Mouse (Mus musculus) forebrain, embryonic 16.5 days (tissue): Measurements from ENCODE around the gene Grcc10. TPM values are rescaled to one million over a fixed set of nuclear protein-coding genes. Genes with fewer than 3 reads are reported as not detected.

ENCODE experiments used
- ATAC-seq: fragments of 200-750 bp; cut with Nextera tagmentation; 2 replicates; pipeline ENCODE4 v1.8.0; 2017; ENCODE audit warnings: mild to moderate bottlenecking, moderate library complexity
- H3K27ac ChIP-seq: fragments of 300-500 bp; sonication (generic); 2 replicates; pipeline ENCODE4 v1.5.1; 2014; ENCODE audit warnings: low read length, control low read depth
- H3K27me3 ChIP-seq: fragments of 300-500 bp; sonication (generic); replicated peaks from 2 replicates; pipeline ENCODE4 v1.6.1; 2014; ENCODE audit warnings: low read length; ENCODE audit not compliant: control insufficient read depth, insufficient read depth
- H3K36me3 ChIP-seq: fragments of 300-500 bp; sonication (generic); 2 replicates; pipeline ENCODE4 v1.6.1; 2014; ENCODE audit not compliant: control insufficient read depth, insufficient read depth
- H3K4me1 ChIP-seq: fragments of 300-500 bp; sonication (generic); replicated peaks from 2 replicates; pipeline ENCODE4 v1.6.1; 2014; ENCODE audit warnings: low read length; ENCODE audit not compliant: control insufficient read depth, insufficient read depth
- H3K4me2 ChIP-seq: fragments of 300-500 bp; sonication (generic); 2 replicates; pipeline ENCODE4 v1.6.1; 2014; ENCODE audit warnings: mild to moderate bottlenecking, low read length, control low read depth
- H3K4me3 ChIP-seq: fragments of 300-500 bp; sonication (generic); replicated peaks from 2 replicates; pipeline ENCODE4 v1.5.1; 2014; ENCODE audit warnings: mild to moderate bottlenecking, low read length, control low read depth
- H3K9ac ChIP-seq: fragments of 300-500 bp; sonication (generic); replicated peaks from 2 replicates; pipeline ENCODE4 v1.6.1; 2014; ENCODE audit warnings: low read depth, low read length, control low read depth
- H3K9me3 ChIP-seq: fragments of 300-500 bp; sonication (generic); 2 replicates; pipeline ENCODE4 v1.6.1; 2016; ENCODE audit warnings: low read length; ENCODE audit not compliant: control insufficient read depth
- WGBS: fragments of 180-500 bp; shearing (Covaris S2); extraction: QIAGEN DNeasy Blood & Tissue Kit; methylation state at CpG from one replicate; pipeline ENCODE4 v1.1.7; 2014; 5-methylcytosine and 5-hydroxymethylcytosine counted together
- microRNA counts: library from miRNA; unstranded; fragments of <30 nt; microRNA quantifications from one replicate; lab custom pipeline; 2016
- microRNA-seq: library from miRNA; unstranded; fragments of <30 nt; microRNA quantifications from one replicate; pipeline ENCODE4, GENCODE M21; 2017
- polyA plus RNA-seq: library from polyadenylated mRNA; unstranded; fragments of >200 nt; fragmentation: Nextera tagmentation; extraction: Ambion mirVana; gene quantifications from 2 replicates; pipeline ENCODE4 v1.2.1, GENCODE M21; 2015

Gene Grcc10
- polyA plus RNA-seq, 1 experiment from 2014 or later: 614 TPM

DNA sequence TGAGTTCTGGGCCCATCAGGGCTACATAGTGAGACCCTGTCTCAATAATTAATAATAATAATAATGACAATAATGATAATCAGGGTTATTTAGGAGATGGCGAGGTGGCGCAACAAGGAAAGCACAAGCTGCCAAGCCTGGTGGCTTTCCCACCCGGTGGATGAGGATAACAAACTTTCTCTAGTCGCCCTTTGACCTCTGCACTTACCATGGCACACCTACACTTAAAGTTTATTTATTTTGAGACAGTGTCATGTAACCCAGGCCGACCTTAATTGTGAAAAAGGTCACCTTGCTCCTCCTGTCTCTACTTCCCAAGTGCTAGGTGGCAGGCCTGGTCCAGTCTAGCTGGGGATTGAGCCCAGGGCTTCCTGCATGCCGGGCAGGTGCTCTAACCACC lies 42.4 kb downstream of the Grcc10 start:
- ATAC-seq: no peak
- Histone ChIP-seq H3K27ac (no peak overlapping the region), H3K27me3 (no peaks in the 10 kb centered on the region), H3K4me2 (no peak overlapping the region), H3K4me1 (peaks cover 9% of the 10 kb centered on the region), H3K9me3 (no peaks in the 10 kb centered on the region), H3K4me3 (no peak overlapping the region), H3K9ac (no peak overlapping the region), H3K36me3 (peaks cover 13% of the 10 kb centered on the region; the same call in 1 of the 2 replicates)
- WGBS: 92% methylated on average over 6 of the region's 6 CpGs

GRCm38 (mm10) chr6:124696441-124697150 lies 44.6 kb downstream of the Grcc10 start:
- Histone ChIP-seq H3K27ac (no peak overlapping the region), H3K4me1 (peaks cover 9% of the 10 kb centered on the region), H3K4me3 (no peak overlapping the region), H3K4me2 (no peak overlapping the region), H3K9ac (no peak overlapping the region), H3K36me3 (peaks cover 2% of the 10 kb centered on the region; the same call in 1 of the 2 replicates), H3K27me3 (no peaks in the 10 kb centered on the region), H3K9me3 (no peaks in the 10 kb centered on the region)
- WGBS: 95% methylated on average over 7 of the region's 7 CpGs
- ATAC-seq: no peak

DNA sequence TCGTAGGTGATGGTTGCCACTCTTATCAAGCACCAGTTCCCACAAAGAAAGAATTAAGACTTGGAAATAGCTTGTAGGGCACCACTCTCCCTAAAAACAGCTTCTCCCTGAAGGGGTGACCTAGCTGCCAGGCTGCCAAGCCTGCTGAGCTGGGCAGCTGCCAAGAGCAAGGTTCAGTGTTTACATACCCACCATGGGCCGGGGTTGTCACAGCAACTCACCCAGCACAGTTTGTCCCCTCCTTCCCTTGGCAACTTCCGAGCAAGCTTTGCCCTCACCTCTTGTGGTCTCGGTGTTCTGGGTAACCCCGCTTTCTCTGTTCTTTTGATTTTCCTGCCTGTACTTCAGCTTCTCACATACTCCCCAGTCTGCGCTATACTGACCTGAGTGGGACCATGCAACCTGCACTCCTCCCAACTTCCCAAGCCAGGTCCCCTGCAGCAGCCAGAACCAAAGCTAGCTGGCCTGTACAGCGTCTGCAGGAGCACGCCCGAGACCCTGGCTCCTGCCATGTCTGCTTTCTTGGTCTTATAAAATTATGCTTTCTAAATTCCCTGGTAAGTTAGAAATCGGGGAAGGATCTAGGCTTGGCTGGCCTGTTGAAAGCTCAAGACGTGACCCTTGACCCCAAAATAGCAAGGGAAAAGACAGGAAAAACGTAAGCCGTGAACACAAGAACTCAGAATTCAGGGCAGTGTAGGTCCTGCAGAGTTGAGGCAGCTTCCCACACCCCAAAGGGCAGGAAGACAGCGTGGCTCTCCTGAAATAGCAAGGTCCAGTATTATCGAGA lies 46.8 kb downstream of the Grcc10 start:
- no peaks in the 10 kb centered on the region for H3K27me3 ChIP-seq
- H3K27ac ChIP-seq: peak overlapping the region; percentile 52
- no peak overlapping the region for H3K4me3 ChIP-seq
- no peak overlapping the region; the same call in 1 of the 2 replicates for H3K9ac ChIP-seq
- H3K4me1 ChIP-seq: peaks cover 9% of the 10 kb centered on the region
- H3K36me3 ChIP-seq: peaks cover 2% of the 10 kb centered on the region; the same call in 1 of the 2 replicates
- WGBS: 66% methylated on average over 15 of the region's 15 CpGs
- H3K9me3 ChIP-seq: no peaks in the 10 kb centered on the region
- peak; percentile 88 for ATAC-seq
- no peak overlapping the region for H3K4me2 ChIP-seq

- H3K9ac ChIP-seq: no peak overlapping the region
- no peaks in the 10 kb centered on the region for H3K9me3 ChIP-seq
- H3K4me3 ChIP-seq: no peak overlapping the region
- H3K4me1 ChIP-seq: peaks cover 9% of the 10 kb centered on the region
- no peaks in the 10 kb centered on the region for H3K27me3 ChIP-seq
- H3K36me3 ChIP-seq: no peaks in the 10 kb centered on the region
- no peak overlapping the region for H3K27ac ChIP-seq
- 83% methylated on average over 15 of the region's 15 CpGs for WGBS
- H3K4me2 ChIP-seq: no peak overlapping the region
- ATAC-seq: no peak
Measured at GRCm38 (mm10) chr6:124693243-124693981, 47.8 kb downstream of the Grcc10 start.

DNA sequence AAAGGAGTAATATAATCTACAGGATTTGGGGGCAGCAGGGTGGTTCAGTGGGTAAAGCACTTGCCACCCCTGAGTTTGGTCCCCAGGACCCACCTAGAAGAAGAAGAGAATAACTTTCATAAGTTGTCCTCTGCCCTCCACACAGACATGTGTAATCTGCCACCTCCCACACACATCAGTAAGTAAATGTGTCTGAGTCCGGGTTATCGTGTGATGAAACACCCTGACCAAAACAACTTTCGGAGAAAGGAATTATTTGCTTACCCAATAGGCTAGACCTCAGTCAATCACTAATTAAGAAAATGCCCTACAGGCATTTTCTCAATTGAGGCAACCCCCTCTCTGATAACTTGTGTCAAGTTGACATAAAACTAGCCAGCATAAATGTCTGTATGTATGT lies 50.7 kb downstream of the Grcc10 start:
- Histone ChIP-seq H3K9ac (no peak overlapping the region), H3K36me3 (no peaks in the 10 kb centered on the region), H3K4me1 (peaks cover 9% of the 10 kb centered on the region), H3K27ac (no peak overlapping the region), H3K27me3 (no peaks in the 10 kb centered on the region), H3K4me2 (no peak overlapping the region), H3K9me3 (no peaks in the 10 kb centered on the region), H3K4me3 (no peak overlapping the region)
- no peak for ATAC-seq
- 94% methylated on average over 3 of the region's 3 CpGs for WGBS

MicroRNAs encoded within 50 kb of the gene (microRNA counts, 519-probe panel; counts per million panel counts)
- microRNA mmu-miR-141 (lab: Ali Mortazavi, UCI) (1,149 counts per million, percentile 9 among the panel's probes with 10 or more counts), microRNA mmu-miR-200c (lab: Ali Mortazavi, UCI) (2,171 counts per million, percentile 42 among the panel's probes with 10 or more counts)

Small RNAs within 50 kb of the gene (microRNA-seq; reads per million reads assigned to microRNA genes)
- gene Mir141: 49.3 reads per million, percentile 44 among the genes with 10 or more reads in this experiment
- gene Mir200c: 248 reads per million, percentile 66 among the genes with 10 or more reads in this experiment

Other genes starting within 250 kb of the Grcc10 start
- gene C1rl, start 248.3 kb downstream of the Grcc10 start, polyA plus RNA-seq: 0.10 and 0.11 TPM in 2 replicates
- gene C1ra, start 229.0 kb downstream of the Grcc10 start, polyA plus RNA-seq: 0.11 and 0.55 TPM in 2 replicates
- 0.29 and 0.47 TPM in 2 replicates for gene C1s1, start 199.0 kb downstream of the Grcc10 start, polyA plus RNA-seq
- gene C1rb, start 171.1 kb downstream of the Grcc10 start, polyA plus RNA-seq: not detected in 2 replicates
- gene C1s2, start 105.3 kb downstream of the Grcc10 start, polyA plus RNA-seq: 0.08 and 0.21 TPM in 2 replicates
- 35.9 and 36.7 TPM in 2 replicates for gene Lpcat3, start 78.3 kb downstream of the Grcc10 start, polyA plus RNA-seq
- gene Emg1, start 29.2 kb downstream of the Grcc10 start, polyA plus RNA-seq: 142 and 150 TPM in 2 replicates
- 250 and 252 TPM in 2 replicates for gene Phb2, start 29.0 kb downstream of the Grcc10 start, polyA plus RNA-seq
- 3.3 and 4.5 TPM in 2 replicates for gene Ptpn6, start 2.7 kb downstream of the Grcc10 start, polyA plus RNA-seq
- gene Gm45234, start 14.6 kb upstream of the Grcc10 start, polyA plus RNA-seq: not detected in 2 replicates
- gene Atn1, start 15.2 kb upstream of the Grcc10 start, polyA plus RNA-seq: 23.4 and 27.0 TPM in 2 replicates
- 44.9 and 63.3 TPM in 2 replicates for gene Eno2, start 28.3 kb upstream of the Grcc10 start, polyA plus RNA-seq
- 2.5 and 4.9 TPM in 2 replicates for gene Lrrc23, start 38.4 kb upstream of the Grcc10 start, polyA plus RNA-seq
- 4.7 and 5.9 TPM in 2 replicates for gene Spsb2, start 67.3 kb upstream of the Grcc10 start, polyA plus RNA-seq
- gene Tpi1, start 72.9 kb upstream of the Grcc10 start, polyA plus RNA-seq: 359 and 360 TPM in 2 replicates
- gene Usp5, start 88.1 kb upstream of the Grcc10 start, polyA plus RNA-seq: 203 and 216 TPM in 2 replicates
- 69.7 and 76.7 TPM in 2 replicates for gene Cdca3, start 88.2 kb upstream of the Grcc10 start, polyA plus RNA-seq
- gene Gnb3, start 98.9 kb upstream of the Grcc10 start, polyA plus RNA-seq: 0.42 and 0.75 TPM in 2 replicates
- 13.0 and 16.8 TPM in 2 replicates for gene P3h3, start 116.4 kb upstream of the Grcc10 start, polyA plus RNA-seq
- gene Gpr162, start 122.6 kb upstream of the Grcc10 start, polyA plus RNA-seq: 21.8 and 28.8 TPM in 2 replicates
- gene Cd4, start 146.8 kb upstream of the Grcc10 start, polyA plus RNA-seq: 0.06 and 0.30 TPM in 2 replicates
- gene Lag3, start 170.3 kb upstream of the Grcc10 start, polyA plus RNA-seq: 1.7 and 2.9 TPM in 2 replicates
- 666 and 701 TPM in 2 replicates for gene Ptms, start 178.7 kb upstream of the Grcc10 start, polyA plus RNA-seq
- 459 and 463 TPM in 2 replicates for gene Mlf2, start 190.0 kb upstream of the Grcc10 start, polyA plus RNA-seq
- 94.4 and 96.7 TPM in 2 replicates for gene Cops7a, start 224.2 kb upstream of the Grcc10 start, polyA plus RNA-seq